Mouse (Mus musculus): Measurements from ENCODE around the gene Coro1c. TPM values are rescaled to one million over a fixed set of nuclear protein-coding genes. Genes with fewer than 3 reads are reported as not detected.

Coro1c gene
- total and polyA plus RNA-seq, 2 experiments from 2014 or later = 165 to 311 TPM

- 70% methylated on average over 7 of the region's 7 CpGs for WGBS
- peak; percentile 35 for TF ChIP-seq CTCF (IDR thresholded peaks at IDR 0.05)
- no peak overlapping the region for H3K4me3 ChIP-seq (ENCODE audit: low read depth, low read length)
- H3K9me3 ChIP-seq (ENCODE audit: low read length) = no peaks in the 10 kb centered on the region
- ATAC-seq (ENCODE audit: low FRiP score) (no peak), DNase-seq (ENCODE audit: low spot score) (no peak)
- H3K4me1 ChIP-seq (ENCODE audit: insufficient read depth, low read length) = peaks cover 37% of the 10 kb centered on the region
- H3K27ac ChIP-seq (ENCODE audit: low read depth, low read length) = peak overlapping the region; percentile 97
- no peak overlapping the region for H3K9ac ChIP-seq (replicated peaks; ENCODE audit: low read length, poor library complexity, severe bottlenecking)
- H3K36me3 ChIP-seq (ENCODE audit: insufficient read depth, low read length) = 0 out of 2 replicates have a peak, but pooled peaks cover 4% of the 10 kb centered on the region
- H3K4me2 ChIP-seq (ENCODE audit: low read depth, low read length, poor library complexity, severe bottlenecking) = no peak overlapping the region
- H3K27me3 ChIP-seq (ENCODE audit: insufficient read depth, low read length) = no peaks in the 10 kb centered on the region
Measured at GRCm38 (mm10) chr5:113871903-113872548, 36.5 kb downstream of the Coro1c start.

GRCm38 (mm10) chr5:113870393-113871040 lies 38.0 kb downstream of the Coro1c start:
- Histone ChIP-seq H3K4me2 (ENCODE audit: low read depth, low read length, poor library complexity, severe bottlenecking) (no peak overlapping the region), H3K4me3 (ENCODE audit: low read depth, low read length) (no peak overlapping the region), H3K27me3 (ENCODE audit: insufficient read depth, low read length) (no peaks in the 10 kb centered on the region), H3K9ac (replicated peaks; ENCODE audit: low read length, poor library complexity, severe bottlenecking) (no peak overlapping the region), H3K9me3 (ENCODE audit: low read length) (no peaks in the 10 kb centered on the region), H3K4me1 (ENCODE audit: insufficient read depth, low read length) (peaks cover 37% of the 10 kb centered on the region), H3K36me3 (ENCODE audit: insufficient read depth, low read length) (no peaks in the 10 kb centered on the region), H3K27ac (ENCODE audit: low read depth, low read length) (no peak overlapping the region)
- DNase-seq (ENCODE audit: low spot score) (no peak), ATAC-seq (ENCODE audit: low FRiP score) (no peak)
- no peak for TF ChIP-seq CTCF (IDR thresholded peaks at IDR 0.05)
- WGBS = 44% methylated on average over 21 of the region's 21 CpGs

- peaks cover 30% of the 10 kb centered on the region for H3K4me1 ChIP-seq (ENCODE audit: insufficient read depth, low read length)
Measured at GRCm38 (mm10) chr5:113869132-113869531, 39.4 kb downstream of the Coro1c start.

GRCm38 (mm10) chr5:113864992-113865391 lies 43.6 kb downstream of the Coro1c start:
- WGBS = 92% methylated on average over 6 of the region's 6 CpGs

More at GRCm38 (mm10) chr5:113869132-113869531, 39.4 kb downstream of the Coro1c start:
- 0 out of 2 replicates have a peak overlapping the region, but pooled peaks have one; percentile 19 for H3K9ac ChIP-seq (replicated peaks; ENCODE audit: low read length, poor library complexity, severe bottlenecking)
- no peaks in the 10 kb centered on the region for H3K27me3 ChIP-seq (ENCODE audit: insufficient read depth, low read length)
- ATAC-seq (ENCODE audit: low FRiP score) (no peak), DNase-seq (ENCODE audit: low spot score) (peak; percentile 74)
- H3K4me2 ChIP-seq (ENCODE audit: low read depth, low read length, poor library complexity, severe bottlenecking) = no peak overlapping the region
- no peaks in the 10 kb centered on the region for H3K9me3 ChIP-seq (ENCODE audit: low read length)
- H3K4me3 ChIP-seq (ENCODE audit: low read depth, low read length) = no peak overlapping the region
- WGBS = 44% methylated on average over 11 of the region's 11 CpGs
- TF ChIP-seq CTCF (IDR thresholded peaks at IDR 0.05) = no peak
- H3K36me3 ChIP-seq (ENCODE audit: insufficient read depth, low read length) = peaks cover 8% of the 10 kb centered on the region; the same call in 1 of the 2 replicates
- 0 out of 2 replicates have a peak overlapping the region, but pooled peaks have one; percentile 18 for H3K27ac ChIP-seq (ENCODE audit: low read depth, low read length)

GRCm38 (mm10) chr5:113863994-113864393 lies 44.6 kb downstream of the Coro1c start:
- Histone ChIP-seq H3K9me3 (ENCODE audit: low read length) (no peaks in the 10 kb centered on the region), H3K27me3 (ENCODE audit: insufficient read depth, low read length) (no peaks in the 10 kb centered on the region)
- WGBS = 98% methylated on average over 12 of the region's 12 CpGs

More at GRCm38 (mm10) chr5:113864992-113865391, 43.6 kb downstream of the Coro1c start:
- DNase-seq (ENCODE audit: low spot score) (no peak), ATAC-seq (ENCODE audit: low FRiP score) (no peak)
- Histone ChIP-seq H3K9ac (replicated peaks; ENCODE audit: low read length, poor library complexity, severe bottlenecking) (no peak overlapping the region), H3K4me1 (ENCODE audit: insufficient read depth, low read length) (no peaks in the 10 kb centered on the region), H3K27ac (ENCODE audit: low read depth, low read length) (no peak overlapping the region), H3K36me3 (ENCODE audit: insufficient read depth, low read length) (peaks cover 15% of the 10 kb centered on the region; the same call in 1 of the 2 replicates), H3K4me2 (ENCODE audit: low read depth, low read length, poor library complexity, severe bottlenecking) (no peak overlapping the region), H3K4me3 (ENCODE audit: low read depth, low read length) (no peak overlapping the region), H3K9me3 (ENCODE audit: low read length) (no peaks in the 10 kb centered on the region), H3K27me3 (ENCODE audit: insufficient read depth, low read length) (no peaks in the 10 kb centered on the region)
- TF ChIP-seq CTCF (IDR thresholded peaks at IDR 0.05) = no peak

GRCm38 (mm10) chr5:113862418-113862817 lies 46.1 kb downstream of the Coro1c start:
- H3K27me3 ChIP-seq (ENCODE audit: insufficient read depth, low read length) = no peaks in the 10 kb centered on the region
- H3K27ac ChIP-seq (ENCODE audit: low read depth, low read length) = no peak overlapping the region
- no peak overlapping the region for H3K4me2 ChIP-seq (ENCODE audit: low read depth, low read length, poor library complexity, severe bottlenecking)
- no peak overlapping the region for H3K9ac ChIP-seq (replicated peaks; ENCODE audit: low read length, poor library complexity, severe bottlenecking)
- peaks cover 15% of the 10 kb centered on the region; the same call in 1 of the 2 replicates for H3K36me3 ChIP-seq (ENCODE audit: insufficient read depth, low read length)
- no peak overlapping the region for H3K4me3 ChIP-seq (ENCODE audit: low read depth, low read length)
- DNase-seq (ENCODE audit: low spot score) (no peak), ATAC-seq (ENCODE audit: low FRiP score) (no peak)
- H3K4me1 ChIP-seq (ENCODE audit: insufficient read depth, low read length) = no peaks in the 10 kb centered on the region
- no peak for TF ChIP-seq CTCF (IDR thresholded peaks at IDR 0.05)
- H3K9me3 ChIP-seq (ENCODE audit: low read length) = no peaks in the 10 kb centered on the region
- WGBS = 72% methylated on average over 4 of the region's 4 CpGs

More at GRCm38 (mm10) chr5:113863994-113864393, 44.6 kb downstream of the Coro1c start:
- no peak for TF ChIP-seq CTCF (IDR thresholded peaks at IDR 0.05)
- H3K4me2 ChIP-seq (ENCODE audit: low read depth, low read length, poor library complexity, severe bottlenecking) = no peak overlapping the region
- ATAC-seq (ENCODE audit: low FRiP score) (no peak), DNase-seq (ENCODE audit: low spot score) (no peak)
- no peak overlapping the region for H3K27ac ChIP-seq (ENCODE audit: low read depth, low read length)
- no peak overlapping the region for H3K4me3 ChIP-seq (ENCODE audit: low read depth, low read length)
- H3K4me1 ChIP-seq (ENCODE audit: insufficient read depth, low read length) = no peaks in the 10 kb centered on the region
- H3K36me3 ChIP-seq (ENCODE audit: insufficient read depth, low read length) = peaks cover 15% of the 10 kb centered on the region; the same call in 1 of the 2 replicates
- no peak overlapping the region for H3K9ac ChIP-seq (replicated peaks; ENCODE audit: low read length, poor library complexity, severe bottlenecking)

All from midbrain, postnatal 0 days (tissue).